Mouse (Mus musculus) layer of hippocampus, adult 8-10 months (tissue): Measurements from ENCODE around the gene Gm32742. TPM values are rescaled to one million over a fixed set of nuclear protein-coding genes. Genes with fewer than 3 reads are reported as not detected.
"Not testable (repeated sequence)": the region's sequence is repeated elsewhere in the genome, so short reads cannot be mapped to it uniquely, and the experiment has no call there.

Experiments used
- DNase-seq, 2 experiments: peaks; one replicate each; pipeline ENCODE4 v3.0.0; 2022; ENCODE audit warnings: low spot score in 2 of 2
- total RNA-seq, 4 experiments: library from RNA; stranded (reverse); gene quantifications; 2 replicates each; pipeline ENCODE4 v1.2.4; 2022

The Gm32742 gene
- total RNA-seq, 4 experiments from 2014 or later: 0.10 TPM; not detected in 3

- peak; percentile 33 to 69 for DNase-seq
These were observed 13.1 kb downstream of the Gm32742 start for GRCm38 (mm10) chr9:51152079-51152752.

- no peak for DNase-seq
These were observed 18.0 kb downstream of the Gm32742 start for GRCm38 (mm10) chr9:51147294-51147693.

DNA sequence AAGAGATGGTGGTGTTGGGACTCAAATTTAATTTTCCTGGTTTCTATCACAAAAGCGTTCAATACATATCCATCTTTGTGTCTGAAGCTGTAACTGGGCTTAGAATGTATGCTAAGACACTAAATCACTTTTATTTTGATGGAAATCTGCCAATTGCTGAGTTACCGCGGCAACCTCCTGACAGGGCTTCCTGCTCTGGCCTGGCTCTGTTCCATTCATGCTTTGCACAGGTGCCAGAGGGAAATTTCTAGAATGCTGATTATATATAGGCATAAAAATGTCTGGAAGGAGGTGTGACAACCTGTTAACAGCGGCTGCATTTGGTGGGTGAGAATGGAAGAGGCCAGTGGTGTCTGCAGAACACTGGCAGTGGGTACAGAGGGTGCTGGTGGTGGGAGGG lies 18.8 kb downstream of the Gm32742 start:
- no peak for DNase-seq

- DNase-seq: no peak
These were observed 21.1 kb downstream of the Gm32742 start for GRCm38 (mm10) chr9:51144218-51144617.

DNA sequence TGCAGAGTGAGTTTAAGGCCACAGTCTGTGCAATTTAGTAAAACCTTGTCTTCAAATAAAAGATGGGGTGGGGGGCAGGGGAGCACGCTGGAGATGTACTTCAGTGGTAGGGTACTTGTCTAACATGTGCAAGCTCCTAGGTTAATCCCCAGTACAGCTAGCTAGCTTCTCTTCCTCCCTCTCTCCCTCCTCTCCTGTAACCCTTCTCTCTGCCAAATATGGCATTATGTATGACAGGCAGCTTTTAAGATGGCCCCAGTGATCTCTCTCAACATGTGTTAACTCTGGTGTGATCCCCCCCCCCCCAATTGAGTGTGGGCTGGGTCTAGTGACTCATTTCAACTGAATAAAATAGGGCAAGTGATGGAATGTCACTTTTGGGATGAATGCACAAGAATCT lies 21.9 kb downstream of the Gm32742 start:
- no peak for DNase-seq

DNA sequence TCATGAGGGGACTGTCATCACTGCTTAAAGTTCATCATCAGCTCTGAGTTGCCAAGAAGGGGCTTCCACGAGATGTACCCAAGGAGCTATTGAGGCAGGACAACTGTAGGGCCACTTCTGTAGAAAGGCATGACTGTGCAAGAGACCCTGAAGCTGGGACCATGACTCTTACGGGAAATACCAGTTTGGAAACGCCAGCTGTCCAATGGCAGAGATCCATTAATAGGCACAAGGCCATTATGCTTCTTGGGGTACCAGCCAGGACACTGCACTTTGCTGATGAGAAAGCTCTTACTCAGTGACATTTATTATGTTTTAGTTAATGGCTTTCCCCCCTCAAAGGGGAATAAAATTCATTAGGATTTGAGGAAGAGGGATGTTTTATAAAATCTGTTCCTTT lies 24.6 kb downstream of the Gm32742 start:
- no peak for DNase-seq

DNA sequence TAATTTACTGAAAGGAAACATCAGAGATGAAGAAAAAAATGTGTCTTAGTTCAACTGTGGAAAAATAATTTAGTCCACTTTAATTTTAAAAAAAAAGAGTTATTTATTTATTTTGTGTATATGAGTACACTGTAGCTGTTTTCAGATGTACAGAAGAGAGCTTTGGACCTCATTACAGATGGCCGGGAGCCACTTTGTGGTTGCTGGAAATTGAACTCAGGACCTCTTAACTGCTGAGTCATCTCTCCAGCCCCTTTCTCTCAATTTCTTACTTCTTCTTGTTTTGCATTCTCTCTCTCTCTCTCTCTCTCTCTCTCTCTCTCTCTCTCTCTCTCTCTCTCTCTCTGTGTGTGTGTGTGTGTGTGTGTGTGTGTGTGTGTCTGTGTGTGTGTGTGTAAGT lies 25.9 kb downstream of the Gm32742 start:
- DNase-seq: not testable (repeated sequence)

DNA sequence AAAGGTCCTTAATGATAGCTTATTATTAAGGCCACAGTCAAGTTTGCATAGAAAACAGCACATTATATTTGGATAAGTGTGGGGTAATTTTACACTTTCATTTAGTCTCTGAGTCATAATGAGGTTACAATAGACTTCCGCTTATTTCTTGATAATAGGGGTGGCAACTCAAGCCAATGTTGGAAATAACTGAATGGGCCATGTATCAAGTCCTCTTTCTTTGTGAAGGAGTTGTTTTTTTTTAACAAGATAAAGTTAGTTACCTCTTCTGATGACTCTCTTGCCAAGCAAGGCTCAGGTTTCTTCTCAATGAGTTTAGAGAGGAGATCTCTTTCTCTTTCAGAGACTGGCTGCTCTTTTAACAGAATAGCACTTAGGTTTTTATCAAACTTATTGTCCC lies 27.0 kb downstream of the Gm32742 start:
- DNase-seq: no peak

- no peak for DNase-seq
These were observed 27.5 kb downstream of the Gm32742 start for GRCm38 (mm10) chr9:51137836-51138235.

DNA sequence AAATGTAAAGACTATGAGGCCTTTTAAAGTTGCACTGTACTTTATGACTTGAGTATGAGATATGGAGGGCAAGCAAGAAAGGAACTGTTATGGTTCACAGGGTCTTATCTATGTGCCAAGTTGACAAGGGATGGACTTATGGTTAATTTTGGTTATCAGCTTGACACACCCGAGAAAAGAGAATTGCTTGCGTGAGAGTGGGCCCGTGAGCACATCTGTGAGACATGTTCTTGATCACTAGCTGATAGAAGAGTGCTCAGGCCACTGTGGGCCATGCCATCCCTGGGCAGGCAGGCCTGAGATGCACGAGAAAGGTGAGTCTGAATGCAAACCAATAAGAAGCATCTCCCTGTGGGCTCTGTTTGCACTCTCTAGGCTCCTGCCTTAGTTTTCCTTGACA lies 27.9 kb downstream of the Gm32742 start:
- DNase-seq: no peak

DNA sequence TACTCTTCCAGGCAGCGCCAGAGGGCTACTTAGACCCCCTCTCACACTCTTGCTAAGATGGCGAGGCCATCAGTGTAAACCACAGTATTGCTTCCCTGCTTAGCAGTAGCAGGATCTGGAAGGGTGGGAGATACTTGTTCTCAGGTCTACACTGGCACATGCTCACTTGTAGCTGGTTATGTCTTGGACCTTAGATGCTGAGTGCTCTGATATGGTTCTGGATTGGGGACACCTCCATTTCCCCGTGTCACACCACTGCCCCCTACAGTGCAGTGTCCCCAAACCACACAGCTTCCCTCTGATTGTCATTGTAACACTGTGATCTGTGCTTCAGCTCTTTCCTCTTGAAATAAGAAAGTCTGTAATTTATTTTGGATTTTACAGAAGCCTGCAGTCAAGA lies 28.3 kb downstream of the Gm32742 start:
- DNase-seq: peak in 1 of 2 experiments; percentile 20

- no peak for DNase-seq
These were observed 50.5 kb downstream of the Gm32742 start for GRCm38 (mm10) chr9:51114767-51115166.

DNA sequence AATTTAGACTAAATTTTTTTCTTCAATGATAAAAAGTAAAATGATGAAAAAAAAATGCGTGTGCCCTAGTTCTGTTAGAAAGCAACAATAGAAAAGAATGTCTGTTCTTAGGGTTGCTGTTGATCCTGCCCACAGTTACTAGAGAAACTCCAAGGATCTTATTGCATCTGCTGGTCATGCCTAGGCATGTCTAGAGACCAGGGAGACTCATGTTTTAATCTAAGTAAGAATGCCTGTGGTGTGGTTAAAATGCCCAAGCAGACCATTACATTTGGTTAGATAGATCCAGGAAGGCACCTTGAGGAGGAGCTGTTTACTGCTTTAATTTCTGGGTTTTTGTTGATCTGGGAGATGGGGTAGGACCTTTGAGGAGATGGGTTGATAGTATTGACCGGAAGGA lies 59.6 kb downstream of the Gm32742 start:
- no peak for DNase-seq

GRCm38 (mm10) chr9:51103808-51104514 lies 61.4 kb downstream of the Gm32742 start:
- DNase-seq: peak in 1 of 2 experiments; percentile 3

DNA sequence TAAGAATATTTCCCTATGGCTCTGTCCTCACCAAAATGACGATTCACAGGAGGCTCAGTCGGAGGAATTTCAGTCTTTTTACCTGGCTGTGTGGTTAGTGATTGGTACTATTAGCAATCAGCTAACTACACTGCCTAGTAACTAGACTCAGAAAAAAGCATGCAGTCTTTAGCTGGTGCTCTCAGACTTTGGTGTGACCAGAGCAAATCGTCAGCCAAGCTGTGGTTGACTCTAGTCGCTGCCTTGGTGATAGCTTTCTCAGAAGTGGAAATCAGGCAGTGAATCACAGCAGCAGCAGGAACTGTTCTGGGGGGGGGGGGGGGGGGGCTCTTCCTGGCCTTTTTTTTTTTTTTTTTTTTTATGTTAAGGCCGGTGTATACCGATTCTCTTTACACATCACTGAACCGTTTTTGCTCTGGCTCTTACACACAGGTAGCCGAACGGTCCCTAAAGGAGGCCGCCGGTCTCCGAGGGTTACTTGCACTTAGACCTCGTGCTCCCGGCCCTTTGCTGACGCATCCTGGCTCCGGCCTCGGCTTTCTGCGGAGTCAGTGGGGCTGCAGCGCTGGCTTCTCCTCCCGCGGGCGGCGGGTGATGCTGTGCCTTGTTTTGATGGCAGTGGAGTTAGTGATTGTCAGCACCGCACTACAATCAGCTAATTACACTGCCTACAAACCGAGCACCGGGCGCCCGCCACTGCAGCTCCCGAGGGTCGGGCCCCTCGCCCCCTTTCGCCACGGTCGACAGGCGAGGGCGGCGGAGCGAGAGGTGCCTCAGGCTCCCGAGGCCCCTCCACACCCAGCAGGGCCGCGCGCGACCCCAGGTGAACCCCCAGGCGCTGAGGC lies 62.1 kb downstream of the Gm32742 start:
- DNase-seq: peak; percentile 10 to 18

DNA sequence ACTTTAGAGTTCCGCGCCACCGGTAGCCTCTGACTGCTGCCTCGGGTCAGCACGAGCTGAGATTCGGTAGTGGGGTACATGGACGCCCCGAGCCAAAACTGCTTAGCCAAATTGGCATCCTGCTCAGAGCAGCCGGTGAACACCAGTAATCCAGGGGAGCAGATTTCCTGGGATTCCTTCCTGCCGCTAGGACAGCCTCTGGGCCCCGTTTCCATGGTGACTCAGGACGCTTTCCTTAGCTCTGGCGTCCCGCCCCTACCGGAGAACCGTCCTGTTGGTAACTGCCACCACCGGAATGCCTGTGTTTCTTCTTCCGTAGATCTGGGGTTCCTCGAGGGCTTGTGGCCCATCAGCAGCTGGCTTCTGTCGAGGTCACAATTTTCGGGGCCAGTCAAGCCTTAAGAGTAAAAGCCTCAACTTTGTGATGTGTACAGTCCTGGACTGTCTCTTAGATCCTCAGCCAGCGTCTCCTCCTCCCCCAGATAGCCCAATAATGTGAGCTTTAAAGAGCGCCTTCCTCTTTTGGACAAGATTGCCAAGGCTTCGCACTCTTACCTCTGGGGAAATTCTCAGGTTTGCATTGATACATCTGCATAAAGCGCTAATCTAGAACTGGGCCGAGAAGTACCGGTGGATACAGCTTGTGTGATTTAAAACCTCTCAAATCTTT lies 63.4 kb downstream of the Gm32742 start, which contains the start of gene 4833427G06Rik:
Gene 4833427G06Rik, minus strand, starts transcription at position 323 of the 670 bp plus-strand sequence.
- peak in 1 of 2 experiments; percentile 26 for DNase-seq

DNA sequence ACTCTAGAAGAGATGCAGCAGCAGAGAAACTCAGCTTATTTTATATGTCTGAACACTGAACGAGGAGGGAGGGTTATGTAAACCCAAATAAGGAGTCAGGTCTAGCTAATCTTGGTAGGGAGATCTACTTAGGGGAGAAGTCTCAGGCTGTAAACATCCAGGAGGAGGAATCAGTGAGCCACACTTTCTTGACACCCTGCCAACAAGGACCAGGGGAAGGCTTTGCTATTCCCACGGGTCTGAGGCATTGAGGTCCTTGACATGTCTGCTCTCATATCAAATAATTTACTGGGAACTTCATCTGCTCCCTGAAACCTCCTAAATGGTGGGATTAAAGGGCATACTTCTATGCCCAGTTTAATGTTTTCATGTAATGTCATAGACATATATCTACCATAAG lies 69.0 kb downstream of the Gm32742 start:
- DNase-seq: no peak

- no peak for DNase-seq
These were observed 71.6 kb downstream of the Gm32742 start for GRCm38 (mm10) chr9:51093697-51094096.

DNA sequence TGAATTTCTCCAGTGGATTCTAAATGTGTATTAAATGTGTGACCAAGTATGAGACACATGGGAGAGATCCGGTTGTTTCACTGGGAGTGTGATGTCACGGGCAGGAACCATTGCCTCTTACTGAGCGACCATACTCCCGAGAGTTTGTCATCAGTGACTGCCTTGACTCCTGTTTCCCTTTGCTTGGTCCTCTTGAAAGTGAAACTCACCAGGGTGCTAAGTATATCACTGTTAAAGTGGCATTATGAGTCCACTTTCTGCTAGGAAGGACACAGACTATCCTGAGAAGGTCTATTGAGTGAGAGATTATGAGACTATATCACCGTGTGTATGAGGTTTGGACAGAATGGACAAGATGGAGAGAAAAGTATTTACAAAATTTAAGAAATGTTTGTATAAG lies 83.7 kb downstream of the Gm32742 start:
- DNase-seq: no peak
